Mouse (Mus musculus) liver, postnatal 0 days (tissue): ENCODE data around the gene Rbfox2.

Experiments
- CTCF ChIP-seq: sonication (generic); IDR thresholded peaks from 2 replicates; pipeline ENCODE4 v1.5.1; 2016; ENCODE audit warnings: antibody characterized with exemption, low read depth
- EP300 ChIP-seq: IDR thresholded peaks from 2 replicates; pipeline ENCODE4 v1.6.1; 2016; ENCODE audit warnings: antibody characterized with exemption, low read depth, mild to moderate bottlenecking

GRCm38 (mm10) chr15:77256782-77257181 lies 50.0 kb downstream of the Rbfox2 start:
- TF ChIP-seq CTCF (no peak), EP300 (no peak)
